Mouse (Mus musculus) gastrocnemius, postnatal 36 days (tissue): Measurements from ENCODE around the gene Nme4. TPM values are rescaled to one million over a fixed set of nuclear protein-coding genes. Genes with fewer than 3 reads are reported as not detected.

Experiments
- DNase-seq, 2 experiments: peaks; one replicate each; pipeline ENCODE4 v3.0.0; 2022
- intact Hi-C: fragments of 180-260 bp; cut with DNase I; formaldehyde crosslinking; loops from one replicate; pipeline ENCODE4 v1.15.1; 2025
- long read RNA-seq, 2 experiments: library from polyadenylated mRNA; stranded (forward); transcript quantifications; one replicate each; pipeline ENCODE4 v2.0.0; 2021
- total RNA-seq, 2 experiments: library from RNA; stranded (reverse); gene quantifications; 2 replicates each; pipeline ENCODE4 v1.2.3; 2021

Gene Nme4
- 1 to 10 TPM; 1.0 to 1.7 TPM for total RNA-seq
- long read RNA-seq, experiment 1, result 0 reads
- long read RNA-seq, experiment 2, partial matches to known transcripts, result 0 of 5 reads
- long read RNA-seq, experiment 2, other reads (novel, unspliced or antisense), result 2 of 5 reads

DNA sequence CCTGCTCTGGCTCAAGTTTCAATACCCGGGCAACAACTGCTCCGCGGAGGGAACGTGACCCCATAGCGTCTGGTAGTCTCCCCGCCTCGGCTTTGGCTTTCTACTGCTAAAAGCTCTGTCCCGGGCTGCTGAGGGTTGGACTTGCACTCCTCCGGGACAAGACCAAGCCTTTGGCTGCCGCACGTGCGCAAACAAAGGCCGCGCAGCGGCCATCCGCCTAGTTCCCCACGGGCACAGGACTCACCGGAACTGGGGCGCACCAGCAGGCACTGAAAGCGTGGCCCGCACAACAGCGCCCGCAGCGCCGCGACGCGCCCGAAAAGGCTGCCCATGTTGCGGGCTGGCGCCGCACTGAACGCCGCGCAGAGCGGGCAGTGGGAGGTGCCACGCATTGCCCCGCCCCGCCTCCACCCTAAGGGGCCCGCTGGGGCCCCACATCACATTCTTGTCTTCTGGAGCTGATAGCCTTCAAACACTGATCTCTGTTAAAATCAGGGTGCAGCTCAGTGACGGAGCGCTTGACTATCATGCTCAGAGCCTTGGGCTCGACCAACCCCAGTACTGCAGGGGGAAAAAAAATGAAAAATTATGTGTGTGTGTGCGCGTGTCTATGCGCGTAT is at the start of gene Nme4:
Gene Nme4 (minus strand): TSS at position 482 of the 620 bp plus-strand sequence.
- DNase-seq, result peak in 1 of 2 experiments; percentile 23
- intact Hi-C loops, result no loop called here

DNA sequence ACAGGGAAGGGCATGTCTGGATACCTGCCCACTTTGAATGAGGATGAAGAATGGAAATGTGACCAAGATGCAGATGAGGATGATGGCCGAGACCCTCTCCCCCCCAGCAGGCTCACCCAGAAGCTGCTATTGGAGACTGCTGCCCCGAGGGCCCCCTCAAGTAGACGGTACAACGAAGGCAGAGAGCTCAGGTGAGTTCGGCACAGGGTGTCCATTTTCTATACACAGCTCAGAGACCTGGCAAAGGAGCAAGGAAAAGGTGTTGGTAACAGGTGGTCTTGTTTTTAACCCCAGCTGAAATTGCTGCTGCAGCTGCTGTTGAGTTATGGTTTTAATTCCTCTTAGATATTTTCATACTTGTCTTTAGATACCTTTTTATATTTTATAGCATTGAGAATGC is 48.0 kb upstream of the Nme4 start:
- DNase-seq, result no peak
- intact Hi-C loops, result no loop called here

DNA sequence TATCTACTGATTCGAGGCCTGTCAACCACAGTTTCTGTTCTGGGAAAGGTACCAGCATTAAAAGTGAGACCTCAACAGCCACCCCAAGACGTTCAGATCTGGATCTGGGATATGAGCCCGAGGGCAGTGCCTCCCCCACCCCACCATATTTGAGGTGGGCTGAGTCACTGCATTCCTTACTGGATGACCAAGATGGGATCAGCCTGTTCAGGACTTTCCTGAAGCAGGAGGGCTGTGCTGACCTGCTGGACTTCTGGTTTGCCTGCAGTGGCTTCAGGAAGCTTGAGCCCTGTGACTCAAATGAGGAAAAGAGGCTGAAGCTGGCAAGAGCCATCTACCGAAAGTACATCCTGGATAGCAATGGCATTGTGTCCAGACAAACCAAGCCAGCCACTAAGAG is 47.4 kb upstream of the Nme4 start:
- intact Hi-C loops, result no loop called here
- no peak for DNase-seq

DNA sequence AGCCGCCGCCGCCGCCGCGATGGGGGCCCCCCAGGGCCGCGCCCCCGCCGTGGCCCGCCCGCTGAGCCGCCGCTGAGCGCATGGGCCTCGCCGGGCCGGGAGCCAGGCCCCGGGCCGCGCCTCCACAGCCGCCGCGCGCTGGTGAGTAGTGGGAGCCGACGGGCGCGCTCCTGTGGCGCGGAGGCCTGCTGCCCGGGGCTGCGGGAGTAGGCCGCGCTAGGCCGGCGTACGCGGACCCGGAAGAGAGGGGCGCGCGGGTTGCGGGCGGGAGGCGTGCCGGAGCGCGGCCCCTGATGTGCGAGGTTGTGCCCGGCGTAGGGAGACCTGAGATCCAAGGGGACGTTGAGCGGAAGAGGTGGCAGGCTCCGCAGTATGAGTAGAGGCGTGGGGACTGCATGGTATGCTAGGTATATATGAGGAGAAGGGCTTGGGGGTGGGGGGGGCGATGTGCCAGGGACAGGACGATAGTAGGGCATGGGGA is 43.5 kb upstream of the Nme4 start:
- peak in 1 of 2 experiments; percentile 46 for DNase-seq
- intact Hi-C loops, result loop anchor here (5.0 kb wide), 1 partner anchor 113 kb away; the partner anchor contains the start of gene Luc7l

DNA sequence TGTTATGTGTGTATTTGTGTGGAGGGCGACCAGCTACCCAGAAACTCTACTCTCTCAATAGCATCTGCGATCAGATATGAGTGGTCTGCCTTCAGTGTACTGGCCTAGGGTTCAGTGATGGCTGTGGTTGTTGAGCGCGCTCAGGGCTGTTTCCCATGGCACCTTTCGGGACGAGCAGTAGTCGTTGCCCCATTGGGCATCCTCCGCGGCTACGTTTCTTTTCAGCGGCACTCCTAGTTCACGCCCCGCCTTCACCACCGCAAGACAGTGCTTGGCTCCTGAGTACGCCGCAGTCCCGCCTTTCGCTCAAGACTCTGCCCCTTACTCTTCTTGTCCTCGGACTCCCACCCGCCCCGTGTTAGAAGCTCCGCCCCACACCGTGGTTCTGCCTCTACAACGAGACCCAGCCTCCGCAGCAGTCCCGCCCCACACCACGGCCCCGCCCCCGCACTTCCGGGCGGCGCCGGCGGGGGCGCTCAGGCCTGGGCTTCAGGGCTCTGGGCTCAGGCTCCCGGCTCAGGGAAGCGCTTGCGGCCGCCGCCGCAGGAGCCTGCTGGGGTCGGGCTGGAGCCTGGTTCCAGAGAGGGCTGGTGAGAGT is 42.9 kb upstream of the Nme4 start, which contains the start of gene Axin1:
Gene Axin1 (plus strand): TSS at position 450 of the 598 bp plus-strand sequence.
- peak; percentile 86 to 89 for DNase-seq
- intact Hi-C loops, result loop anchor here (5.0 kb wide), 1 partner anchor 114 kb away; the partner anchor contains the start of gene Luc7l

DNA sequence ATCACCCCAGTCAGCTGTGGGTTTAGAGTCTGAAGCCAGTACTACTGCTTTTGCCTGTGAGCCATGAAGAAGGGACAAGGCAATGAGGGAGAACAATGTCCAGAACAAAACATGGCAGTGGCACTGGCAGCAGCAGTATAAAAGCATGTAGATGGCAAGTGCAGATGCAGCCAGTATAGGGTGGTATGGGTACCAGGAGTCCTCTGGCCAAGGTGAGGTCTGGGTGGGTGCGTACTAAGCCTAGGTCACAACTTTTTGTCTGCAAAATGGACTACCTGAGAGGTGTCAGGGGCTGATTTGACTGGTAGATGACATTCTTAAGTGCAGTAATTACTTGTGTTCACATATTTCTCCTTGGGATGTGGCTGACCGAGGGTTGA is 42.3 kb upstream of the Nme4 start:
- intact Hi-C loops, result loop anchor here (5.0 kb wide), 1 partner anchor 115 kb away; the partner anchor contains the start of gene Luc7l
- DNase-seq, result no peak

DNA sequence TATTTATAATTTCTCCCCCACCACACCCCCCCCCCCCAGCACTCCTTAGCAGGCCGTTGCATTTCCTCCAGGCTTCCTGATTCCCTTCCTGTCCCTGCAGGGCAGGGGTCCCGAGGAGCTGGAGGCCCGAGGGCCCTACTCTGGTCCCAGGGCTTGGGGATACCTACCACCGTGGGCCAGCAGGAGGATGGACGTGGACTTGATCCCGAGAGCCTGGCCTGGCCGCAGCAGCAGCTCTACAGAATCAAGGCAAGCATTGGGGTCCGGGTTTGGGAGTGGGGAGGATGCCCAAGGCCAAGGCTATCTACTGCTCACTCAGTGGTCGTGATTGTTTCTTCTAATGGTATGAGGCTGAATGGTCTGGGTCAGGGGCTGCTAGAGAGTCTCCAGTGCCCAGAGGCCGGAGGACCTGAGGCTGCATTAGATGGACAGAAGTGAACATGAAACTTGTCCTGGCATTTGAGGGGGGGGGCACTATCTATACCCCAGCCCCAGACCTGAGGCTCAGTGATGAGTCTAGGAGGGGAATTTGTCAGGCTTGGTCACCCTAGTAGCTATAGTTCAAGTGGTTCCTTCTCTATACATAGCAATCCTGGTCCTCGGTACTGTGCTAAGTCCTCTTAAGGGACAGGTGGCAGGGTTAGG is 41.8 kb upstream of the Nme4 start:
- DNase-seq, result no peak
- intact Hi-C loops, result loop anchor here (5.0 kb wide), 1 partner anchor 115 kb away; the partner anchor contains the start of gene Luc7l

DNA sequence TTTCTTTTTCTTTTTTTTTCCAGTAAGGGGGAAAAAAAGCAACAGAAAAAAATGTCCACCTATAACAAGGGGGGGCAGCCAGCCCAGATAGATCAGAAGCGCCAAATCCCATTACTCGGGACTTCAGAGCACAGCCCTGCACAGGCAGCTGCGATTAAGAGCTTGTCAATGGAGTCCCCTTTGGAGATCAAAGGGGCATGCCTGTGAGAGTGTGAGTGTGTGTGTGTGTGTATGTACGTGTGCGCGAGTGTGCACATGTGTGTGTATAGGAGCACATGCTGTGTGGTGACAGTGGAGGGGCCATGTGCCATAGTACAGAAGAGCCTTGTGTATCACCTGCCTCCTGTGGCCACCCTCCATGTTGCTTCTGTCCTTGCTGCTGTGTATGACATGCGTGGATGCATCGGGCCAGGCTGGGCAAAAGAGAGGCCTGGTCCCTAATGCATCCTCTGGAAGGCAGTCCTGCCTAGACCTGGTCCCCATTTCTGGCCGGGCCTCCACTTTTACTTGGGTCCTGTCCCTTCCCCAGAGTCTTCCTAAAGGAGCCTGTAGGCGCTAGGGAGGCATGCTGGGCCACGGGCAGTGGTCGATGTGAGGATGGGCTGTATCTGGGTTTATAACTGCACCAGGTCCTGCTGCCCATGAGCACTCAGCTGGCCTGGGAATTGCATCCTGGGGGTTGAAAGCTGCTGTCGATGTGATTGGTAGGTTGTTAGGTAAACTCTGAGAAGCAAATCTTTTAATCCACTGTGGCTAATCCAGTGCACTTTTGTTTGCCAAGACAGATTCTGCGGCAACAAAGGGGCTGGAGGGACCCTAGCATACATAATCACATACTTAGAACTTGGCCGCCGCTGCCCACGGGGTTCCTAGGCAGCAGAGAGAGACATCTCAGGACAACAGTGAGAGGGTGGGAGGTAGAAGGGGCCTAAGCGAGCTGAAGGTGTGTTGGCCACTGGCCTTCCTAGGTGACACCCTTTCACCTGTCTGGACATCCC is 36.8 kb upstream of the Nme4 start:
- no peak for DNase-seq
- intact Hi-C loops, result no loop called here

DNA sequence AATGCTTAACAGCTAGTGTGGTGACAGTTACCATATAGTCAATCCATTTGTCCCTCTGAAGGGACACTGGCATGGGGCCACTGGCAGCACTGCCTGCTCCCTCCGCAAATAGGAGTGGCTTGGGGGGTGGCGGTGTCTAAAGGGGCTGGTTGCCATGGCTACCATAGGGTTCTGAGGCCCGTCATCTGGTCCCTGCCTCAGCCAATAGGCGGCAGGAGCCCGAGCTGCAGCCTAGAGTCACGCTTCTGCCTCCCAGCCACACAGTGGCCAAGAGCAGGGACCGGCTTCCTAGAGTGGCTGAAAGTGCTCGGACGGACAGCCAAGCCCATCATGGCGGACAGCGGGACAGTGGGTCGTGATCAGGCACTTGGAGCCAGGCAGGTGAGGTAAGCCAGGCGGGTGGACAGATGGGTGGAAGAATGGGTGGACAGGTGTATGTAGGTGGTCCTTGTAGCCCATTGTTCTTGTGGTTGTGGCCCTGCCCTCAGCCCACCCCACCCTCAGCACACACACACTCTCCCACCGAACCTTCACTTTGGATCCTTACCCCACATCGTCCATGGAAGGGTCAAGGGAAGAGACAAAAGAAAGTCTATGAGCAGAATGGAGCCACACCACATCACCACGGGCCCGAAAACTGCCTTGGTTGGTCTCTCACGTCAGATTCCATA is 35.8 kb upstream of the Nme4 start:
- intact Hi-C loops, result no loop called here
- DNase-seq, result no peak

DNA sequence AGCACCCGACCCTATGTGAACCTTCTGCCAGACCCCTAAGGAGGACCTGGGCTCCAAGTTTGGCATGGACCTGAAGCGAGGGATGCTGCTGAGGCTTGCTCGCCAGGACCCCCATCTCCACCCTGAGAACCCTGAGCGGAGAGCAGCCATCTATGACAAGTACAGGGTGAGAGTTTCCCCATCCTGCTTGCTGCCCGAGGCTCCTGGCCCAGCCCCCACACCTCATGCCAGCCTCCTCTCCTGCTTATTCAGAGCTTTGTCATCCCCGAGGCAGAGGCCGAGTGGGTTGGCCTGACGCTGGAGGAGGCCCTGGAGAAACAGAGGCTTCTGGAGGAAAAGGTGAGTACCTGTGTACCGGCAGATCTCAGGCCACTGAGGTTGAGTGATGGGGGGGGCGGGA is 29.8 kb upstream of the Nme4 start:
- intact Hi-C loops, result no loop called here
- no peak for DNase-seq

DNA sequence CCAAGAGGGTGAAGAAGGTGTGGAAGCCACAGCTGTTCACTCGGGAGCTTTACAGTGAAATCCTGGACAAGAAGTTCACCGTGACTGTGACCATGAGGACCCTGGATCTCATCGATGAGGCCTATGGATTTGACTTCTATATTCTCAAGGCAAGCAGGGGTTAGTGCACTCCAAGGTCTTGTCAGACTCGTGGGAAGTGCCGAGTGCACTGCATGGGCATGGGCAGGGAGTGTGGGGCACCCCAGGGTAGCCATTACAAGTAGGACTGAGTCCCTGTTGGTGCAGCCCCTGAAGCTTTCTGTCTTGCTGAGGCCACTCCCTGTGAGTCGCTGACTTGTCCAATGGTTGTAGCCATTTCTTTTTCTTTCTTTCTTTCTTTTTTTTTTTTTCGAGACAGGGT is 29.2 kb upstream of the Nme4 start:
- intact Hi-C loops, result loop anchor here (5.0 kb wide), 1 partner anchor 118 kb away; the partner anchor contains the start of gene Fam234a
- DNase-seq, result no peak

DNA sequence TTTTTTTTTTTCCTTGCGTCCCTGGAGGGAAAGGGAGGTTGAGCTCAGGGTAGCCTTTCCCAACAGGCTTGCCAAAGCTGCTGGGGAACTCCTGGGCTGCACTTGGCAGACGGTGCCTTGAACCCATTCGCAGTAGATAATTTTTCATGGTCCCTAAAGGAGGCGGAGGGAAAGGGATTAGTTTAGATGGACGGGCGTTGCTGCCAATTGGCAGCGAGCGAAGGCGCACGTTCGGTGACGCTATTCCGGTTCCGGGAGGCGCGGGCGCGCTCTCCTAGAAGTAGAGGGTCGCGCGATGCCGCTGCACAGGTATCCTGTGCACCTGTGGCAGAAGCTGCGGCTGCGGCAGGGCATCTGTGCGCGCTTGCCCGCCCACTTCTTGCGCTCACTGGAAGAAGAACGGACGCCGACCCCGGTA is 27.9 kb upstream of the Nme4 start, which contains the start of gene Mrpl28:
Gene Mrpl28 (plus strand): TSS at position 234 of the 418 bp plus-strand sequence.
- peak; percentile 81 to 90 for DNase-seq
- intact Hi-C loops, result loop anchor here (5.0 kb wide), 1 partner anchor 119 kb away; the partner anchor contains the start of gene Fam234a

DNA sequence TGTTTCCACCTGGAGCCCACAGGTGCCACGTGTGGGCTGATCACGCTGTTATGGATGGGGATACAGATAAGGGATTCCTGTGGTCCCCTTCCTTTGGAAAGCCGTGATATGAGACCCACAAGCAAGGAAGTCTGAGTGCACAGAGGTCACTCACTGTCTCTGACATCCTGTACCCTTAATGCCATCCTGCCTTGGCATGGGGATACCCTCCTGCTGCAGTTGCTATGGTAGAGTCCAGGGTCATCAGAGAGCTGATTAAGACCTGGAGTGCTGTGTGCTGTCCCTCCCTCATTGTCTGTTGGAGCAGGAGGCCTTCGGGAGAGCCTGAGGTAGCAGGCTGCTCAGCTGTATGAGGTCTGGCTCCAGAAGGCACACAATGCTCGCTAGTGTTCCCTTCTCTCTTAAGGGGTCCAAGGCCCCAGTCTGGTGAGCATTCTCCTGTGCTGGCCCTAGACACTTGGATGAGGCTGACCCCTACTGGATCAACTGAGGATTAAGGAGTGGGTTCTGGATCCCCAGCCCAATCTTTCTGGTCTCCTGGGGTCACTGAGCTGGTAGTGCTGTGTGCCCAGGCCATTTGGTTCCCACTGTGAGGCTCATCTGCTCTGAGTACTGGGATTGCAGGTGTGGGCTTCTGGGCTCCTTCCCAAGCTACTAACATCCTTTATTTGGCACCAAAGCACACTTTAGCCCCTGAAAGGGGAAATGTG is 27.2 kb upstream of the Nme4 start:
- DNase-seq, result no peak
- intact Hi-C loops, result loop anchor here (5.0 kb wide), 1 partner anchor 120 kb away; the partner anchor contains the start of gene Fam234a

DNA sequence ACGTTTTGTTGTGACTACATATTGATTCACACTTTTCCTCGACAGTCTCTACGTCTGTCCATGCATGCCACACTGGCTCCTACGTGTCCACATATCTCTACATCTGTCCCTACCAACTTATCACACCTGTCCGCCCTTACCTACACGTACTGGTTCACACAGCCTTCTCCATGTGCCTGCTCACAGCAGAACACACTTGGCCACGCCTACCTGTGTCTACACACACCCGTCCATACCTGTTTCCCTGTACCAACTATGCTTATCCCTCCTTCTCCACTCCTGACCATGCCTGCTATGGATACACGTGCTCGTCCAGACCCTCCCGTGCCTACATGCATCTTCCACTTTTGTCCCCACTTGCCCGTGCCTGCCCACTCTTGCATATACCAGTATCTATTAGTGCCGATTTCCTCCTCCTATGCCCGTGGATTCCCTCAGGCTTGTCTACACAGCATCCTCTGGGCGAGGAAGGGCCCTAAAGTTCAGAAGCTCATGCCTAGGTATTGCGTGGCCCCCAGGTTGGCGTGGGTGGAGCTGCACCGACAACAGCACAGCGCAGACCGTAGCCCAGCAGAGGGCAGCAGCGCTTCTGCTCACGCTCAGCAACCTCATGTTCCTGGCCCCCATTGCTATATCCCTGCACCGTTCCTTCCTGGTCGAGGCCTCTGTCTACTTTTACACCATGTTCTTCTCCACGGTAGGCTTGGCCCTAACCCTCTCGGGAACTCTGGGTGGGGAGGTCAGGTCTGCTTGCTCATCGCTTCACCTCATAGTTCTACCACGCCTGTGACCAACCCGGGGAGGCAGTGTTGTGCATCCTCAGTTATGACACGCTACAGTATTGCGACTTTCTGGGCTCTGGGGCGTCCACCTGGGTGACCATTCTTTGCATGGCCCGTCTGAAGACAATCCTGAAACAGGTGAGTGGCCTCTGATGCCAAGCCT is 24.6 kb upstream of the Nme4 start:
- peak in 1 of 2 experiments; percentile 31 for DNase-seq
- intact Hi-C loops, result loop anchor here (5.0 kb wide), 1 partner anchor 122 kb away; the partner anchor contains the start of gene Fam234a

DNA sequence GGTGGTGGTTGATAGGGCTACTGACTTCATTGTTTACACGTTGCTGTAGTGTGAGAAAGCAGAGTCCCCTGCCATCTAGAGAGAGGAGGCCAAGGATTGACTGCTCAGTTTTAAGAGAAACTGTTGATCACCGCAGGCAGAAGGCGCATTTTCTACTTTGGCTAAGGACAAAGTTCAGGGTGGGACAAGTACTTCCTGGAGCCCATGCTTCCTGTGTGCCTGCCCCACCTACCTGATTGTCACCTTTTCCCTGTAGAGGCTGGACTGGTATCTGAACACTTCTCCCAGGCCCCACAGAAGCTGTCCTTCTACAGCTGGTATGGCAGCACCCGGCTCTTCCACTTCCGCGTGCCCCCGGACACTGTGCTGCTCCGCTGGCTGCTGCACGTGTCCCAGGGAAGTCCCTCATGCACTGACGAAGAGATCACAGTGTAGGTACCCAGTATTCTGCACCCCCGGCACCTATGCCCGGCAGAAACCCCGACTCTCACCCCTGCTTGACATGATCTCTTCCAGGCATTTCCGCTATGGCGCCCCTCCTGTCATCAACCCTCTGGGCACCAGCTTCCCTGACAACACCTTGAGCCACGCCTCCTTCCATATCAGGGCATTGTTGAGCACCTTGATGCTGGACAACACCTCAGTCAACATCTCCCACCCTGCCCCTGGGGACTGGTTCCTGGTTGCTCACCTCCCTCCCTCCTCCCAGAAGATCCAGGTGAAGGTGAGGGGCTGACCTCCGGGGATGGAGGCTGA is 21.3 kb upstream of the Nme4 start:
- intact Hi-C loops, result no loop called here
- DNase-seq, result no peak

DNA sequence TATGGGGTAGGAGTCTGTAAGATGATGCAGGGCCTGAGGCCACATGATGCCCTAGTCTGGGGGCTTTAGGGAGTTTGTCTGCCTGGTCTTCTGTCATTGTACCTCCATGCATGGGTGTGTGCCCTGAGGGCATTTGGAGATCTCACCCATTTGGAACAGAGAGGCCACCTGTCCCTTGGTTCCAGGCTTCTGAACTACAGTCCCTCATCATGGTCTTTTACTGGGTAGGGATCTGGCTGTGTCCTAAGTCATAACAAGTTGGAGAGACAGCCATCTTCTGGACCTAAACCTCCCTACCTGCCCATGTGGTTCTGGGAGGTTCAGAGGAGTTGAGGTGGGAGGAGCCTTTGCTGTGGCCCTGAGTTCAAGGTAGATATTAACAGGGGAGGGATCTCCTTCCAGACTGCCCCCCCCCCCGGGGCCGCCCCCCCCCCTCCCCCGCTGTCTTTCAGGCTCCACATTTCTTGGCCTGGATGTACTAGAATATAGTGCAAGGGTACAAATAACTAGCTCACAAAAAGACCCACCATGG is 20.6 kb upstream of the Nme4 start:
- intact Hi-C loops, result no loop called here
- no peak for DNase-seq
